Comparison of ENCODE assay signal across 7 mouse cellular contexts in the genomic region with DNA sequence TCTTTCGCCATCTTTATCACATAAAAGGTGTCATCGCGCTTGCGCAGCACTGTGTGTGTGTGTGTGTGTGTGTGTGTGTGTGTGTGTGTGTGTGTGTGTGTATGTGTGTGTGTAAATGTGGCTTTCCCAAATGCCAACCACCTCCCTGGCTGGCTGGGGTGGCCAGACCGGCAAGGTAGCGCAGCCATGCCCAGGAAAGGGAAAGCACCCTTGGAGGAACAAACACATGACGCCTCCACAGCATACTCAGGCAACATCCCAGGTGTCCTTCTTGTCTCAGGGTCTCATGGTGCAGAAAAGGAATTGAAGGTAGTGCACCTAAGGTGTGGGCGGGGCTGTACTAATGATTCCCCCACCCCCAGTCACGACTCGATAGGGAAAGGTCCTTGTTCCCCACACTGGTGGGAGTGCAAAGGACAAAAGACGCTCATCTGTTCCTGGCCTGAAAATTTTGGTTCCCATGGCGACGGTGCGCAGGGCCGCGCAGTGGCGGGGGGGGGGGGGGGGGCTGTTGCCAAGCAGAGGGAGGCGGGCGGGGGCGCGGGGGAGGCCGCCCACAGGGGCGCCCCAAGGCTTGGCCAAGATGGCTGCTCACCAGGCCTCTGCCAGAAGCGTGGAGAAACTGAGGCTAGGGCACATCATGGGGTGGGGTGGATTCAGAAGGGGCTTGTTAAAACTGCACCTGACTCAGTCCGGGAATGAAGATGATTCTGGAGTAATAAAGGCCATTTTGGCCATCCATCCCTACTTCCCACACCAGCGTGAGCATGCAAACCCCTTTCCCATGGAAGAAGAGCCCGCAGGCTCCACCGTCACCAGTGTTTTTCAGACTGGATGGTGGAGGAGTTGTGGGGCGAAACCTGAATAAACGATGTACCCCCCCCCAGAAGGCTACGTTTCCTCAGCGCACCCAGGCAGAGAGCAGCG. TPM values are rescaled to one million over a fixed set of nuclear protein-coding genes. Genes with fewer than 3 reads are reported as not detected.
DNase-seq lines count a peak whose midpoint lies in the region; ATAC-seq and TF ChIP-seq lines count a peak whose summit lies in the region.

No protein-coding gene starts in this region.

- H3K9ac ChIP-seq in embryonic facial prominence, embryonic 15.5 days: peak overlapping the region; percentile 62
- H3K9ac ChIP-seq in neural tube, embryonic 13.5 days: peak overlapping the region; percentile 97

- ATAC-seq in embryonic facial prominence, embryonic 15.5 days (ENCODE audit: insufficient number of reproducible peaks, low FRiP score, low TSS enrichment, low read depth): no peak
- ATAC-seq in neural tube, embryonic 13.5 days (ENCODE audit: low read depth): no peak

- peak; percentile 58 to 62 for DNase-seq in left cerebral cortex, adult 2 months (ENCODE audit: extremely low spot score in 1 of 2, low spot score in 2 of 2)
- DNase-seq in left cerebral cortex, adult 11 months (ENCODE audit: low spot score): no peak
- peak; percentile 81 for DNase-seq in brain, adult 2 months (ENCODE audit: low read depth, low spot score)
- peak; percentile 58 to 64 for DNase-seq in layer of hippocampus, postnatal 36 days
- no peak for DNase-seq in kidney, postnatal 36 days

- H3K9me3 ChIP-seq in embryonic facial prominence, embryonic 15.5 days (replicated peaks): no peaks in the 10 kb centered on the region
- no peaks in the 10 kb centered on the region for H3K9me3 ChIP-seq in neural tube, embryonic 13.5 days

- intact Hi-C loops in left cerebral cortex, adult 2 months (cut with DNase I): no loop called here

- peak overlapping the region; percentile 99 for H3K27ac ChIP-seq in left cerebral cortex, adult 2 months
- peak overlapping the region; percentile 79 for H3K27ac ChIP-seq in embryonic facial prominence, embryonic 15.5 days (replicated peaks)
- H3K27ac ChIP-seq in neural tube, embryonic 13.5 days (replicated peaks): peak overlapping the region; percentile 97

- peak overlapping the region; percentile 85 for H3K4me2 ChIP-seq in embryonic facial prominence, embryonic 15.5 days (replicated peaks)
- peak overlapping the region; percentile 92 for H3K4me2 ChIP-seq in neural tube, embryonic 13.5 days

- 2% methylated on average over 33 of the region's 33 CpGs for WGBS in embryonic facial prominence, embryonic 15.5 days
- WGBS in neural tube, embryonic 13.5 days: 3% methylated on average over 31 of the region's 33 CpGs

- peaks cover 13% of the 10 kb centered on the region for H3K27me3 ChIP-seq in embryonic facial prominence, embryonic 15.5 days
- H3K27me3 ChIP-seq in neural tube, embryonic 13.5 days: peaks cover 17% of the 10 kb centered on the region

- H3K4me1 ChIP-seq in embryonic facial prominence, embryonic 15.5 days: peaks cover 59% of the 10 kb centered on the region
- peaks cover 58% of the 10 kb centered on the region for H3K4me1 ChIP-seq in neural tube, embryonic 13.5 days (replicated peaks)

- no peak for TF ChIP-seq CTCF in left cerebral cortex, adult 2 months (IDR thresholded peaks at IDR 0.05)

- peaks cover 25% of the 10 kb centered on the region for H3K36me3 ChIP-seq in embryonic facial prominence, embryonic 15.5 days
- peaks cover 34% of the 10 kb centered on the region for H3K36me3 ChIP-seq in neural tube, embryonic 13.5 days

- H3K4me3 ChIP-seq in left cerebral cortex, adult 2 months: peak overlapping the region; percentile 73
- H3K4me3 ChIP-seq in embryonic facial prominence, embryonic 15.5 days (replicated peaks): peak overlapping the region; percentile 61
- H3K4me3 ChIP-seq in neural tube, embryonic 13.5 days: peak overlapping the region; percentile 83

RNA-seq across cellular contexts. Expression of gene Atp5d, which starts 0.5 kb away (rescaled TPM):
- 100 to 1,000 TPM; 356 to 366 TPM for total RNA-seq in left cerebral cortex, adult 2 months (2021)
- polyA plus RNA-seq in embryonic facial prominence, embryonic 15.5 days (2015; fragmentation: Nextera tagmentation; extraction: Ambion mirVana): 516 and 519 TPM in 2 replicates
- total RNA-seq in layer of hippocampus, postnatal 36 days (2021): 100 to 1,000 TPM; 324 to 369 TPM
- polyA plus RNA-seq in neural tube, embryonic 13.5 days (2015; fragmentation: Nextera tagmentation; extraction: Ambion mirVana): 467 and 481 TPM in 2 replicates

RNA-seq across cellular contexts. Expression of gene Cbarp, which starts 2.7 kb away (rescaled TPM):
- total RNA-seq in left cerebral cortex, adult 2 months (2021): 100 to 1,000 TPM; 431 to 456 TPM
- polyA plus RNA-seq in embryonic facial prominence, embryonic 15.5 days (2015; fragmentation: Nextera tagmentation; extraction: Ambion mirVana): 9.3 and 10.9 TPM in 2 replicates
- total RNA-seq in layer of hippocampus, postnatal 36 days (2021): 100 to 1,000 TPM; 336 to 379 TPM
- 53.9 and 55.1 TPM in 2 replicates for polyA plus RNA-seq in neural tube, embryonic 13.5 days (2015; fragmentation: Nextera tagmentation; extraction: Ambion mirVana)

RNA-seq across cellular contexts. Expression of gene Midn, which starts 10.2 kb away (rescaled TPM):
- total RNA-seq in left cerebral cortex, adult 2 months (2021): 100 to 1,000 TPM in 1 of 2 experiments, 10 to 100 TPM in 1; 80.7 to 127 TPM
- 18.3 and 20.4 TPM in 2 replicates for polyA plus RNA-seq in embryonic facial prominence, embryonic 15.5 days (2015; fragmentation: Nextera tagmentation; extraction: Ambion mirVana)
- total RNA-seq in layer of hippocampus, postnatal 36 days (2021): 10 to 100 TPM; 58.9 to 62.6 TPM
- polyA plus RNA-seq in neural tube, embryonic 13.5 days (2015; fragmentation: Nextera tagmentation; extraction: Ambion mirVana): 31.0 and 35.8 TPM in 2 replicates

RNA-seq across cellular contexts. Expression of gene Stk11, which starts 22.3 kb away (rescaled TPM):
- total RNA-seq in left cerebral cortex, adult 2 months (2021): 100 to 1,000 TPM; 102 to 106 TPM
- 21.3 and 27.3 TPM in 2 replicates for polyA plus RNA-seq in embryonic facial prominence, embryonic 15.5 days (2015; fragmentation: Nextera tagmentation; extraction: Ambion mirVana)
- 10 to 100 TPM; 93.3 to 95.9 TPM for total RNA-seq in layer of hippocampus, postnatal 36 days (2021)
- 13.3 and 16.8 TPM in 2 replicates for polyA plus RNA-seq in neural tube, embryonic 13.5 days (2015; fragmentation: Nextera tagmentation; extraction: Ambion mirVana)

RNA-seq across cellular contexts. Expression of gene Cirbp, which starts 27.9 kb away (rescaled TPM):
- 10 to 100 TPM; 75.8 to 93.0 TPM for total RNA-seq in left cerebral cortex, adult 2 months (2021)
- polyA plus RNA-seq in embryonic facial prominence, embryonic 15.5 days (2015; fragmentation: Nextera tagmentation; extraction: Ambion mirVana): 102 and 116 TPM in 2 replicates
- 10 to 100 TPM; 58.5 to 63.4 TPM for total RNA-seq in layer of hippocampus, postnatal 36 days (2021)
- polyA plus RNA-seq in neural tube, embryonic 13.5 days (2015; fragmentation: Nextera tagmentation; extraction: Ambion mirVana): 325 and 351 TPM in 2 replicates

Comparison
In these comparisons a context has a peak if more than half of its experiments do, and no peak if none do; other contexts are left out.
1. DNase-seq: peak in left cerebral cortex, adult 2 months (2 of 2), brain, adult 2 months (single experiment) and layer of hippocampus, postnatal 36 days (2 of 2); none in left cerebral cortex, adult 11 months (single experiment) and kidney, postnatal 36 days (0 of 2).
2. Peak in every context shown above with its lines, with median percentiles within 50 percentile points of each other: H3K27ac ChIP-seq and H3K4me3 ChIP-seq.